Mouse (Mus musculus) WW6 (cell line): ENCODE measurements around the gene Plxdc2.

Experiments used
- DNase-seq: peaks from one replicate; pipeline ENCODE4 v3.0.0-alpha.2; 2013; ENCODE audit warnings: low read depth, low spot score

Gene Plxdc2

DNA sequence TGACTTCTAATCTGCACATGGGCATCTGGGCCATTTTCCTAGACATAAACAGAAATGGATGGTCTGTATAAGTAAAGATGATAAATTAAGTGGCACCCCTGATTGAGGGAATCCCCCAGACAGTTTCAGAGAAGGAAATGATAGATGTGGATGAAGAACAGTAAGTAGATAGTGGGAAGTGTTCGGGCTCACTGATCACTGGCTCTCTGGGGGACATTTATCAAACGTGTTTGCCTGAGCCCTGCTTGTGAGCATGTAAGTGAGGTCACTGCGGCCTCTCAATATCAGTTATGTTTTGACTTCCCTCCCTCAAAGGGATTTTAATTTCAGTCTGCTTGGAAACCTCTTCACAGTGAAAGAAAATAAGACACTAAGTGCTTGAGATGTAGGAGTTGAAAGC is 387.5 kb downstream of the Plxdc2 start:
- DNase-seq: no peak

DNA sequence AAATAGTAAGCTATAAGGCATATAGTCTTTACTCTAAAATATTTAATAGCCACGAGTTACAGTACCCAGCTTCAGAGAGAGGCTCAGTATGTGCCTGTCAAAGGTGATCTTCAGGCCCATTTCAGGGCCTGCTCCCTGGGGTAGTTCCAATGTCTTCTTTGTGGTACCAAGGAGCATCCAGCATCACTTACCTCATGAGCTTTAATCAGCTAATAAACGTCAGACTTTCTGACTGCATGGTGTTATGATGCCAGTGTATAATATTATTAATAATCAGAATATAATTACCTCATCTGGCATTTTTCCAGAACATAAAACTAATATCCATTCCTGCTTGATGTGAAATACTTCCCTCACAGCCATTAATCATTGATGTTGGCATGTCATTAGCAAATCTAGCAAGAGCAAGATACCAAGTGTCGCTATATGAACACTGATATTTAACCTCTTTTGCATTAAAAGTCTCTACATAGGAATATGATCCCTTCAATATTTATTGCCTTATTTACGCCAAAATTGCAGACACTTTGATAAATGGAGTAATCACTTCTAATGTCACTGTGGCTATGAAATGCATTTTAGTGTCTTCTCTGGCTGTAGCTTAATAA is 393.3 kb downstream of the Plxdc2 start:
- DNase-seq: no peak

DNA sequence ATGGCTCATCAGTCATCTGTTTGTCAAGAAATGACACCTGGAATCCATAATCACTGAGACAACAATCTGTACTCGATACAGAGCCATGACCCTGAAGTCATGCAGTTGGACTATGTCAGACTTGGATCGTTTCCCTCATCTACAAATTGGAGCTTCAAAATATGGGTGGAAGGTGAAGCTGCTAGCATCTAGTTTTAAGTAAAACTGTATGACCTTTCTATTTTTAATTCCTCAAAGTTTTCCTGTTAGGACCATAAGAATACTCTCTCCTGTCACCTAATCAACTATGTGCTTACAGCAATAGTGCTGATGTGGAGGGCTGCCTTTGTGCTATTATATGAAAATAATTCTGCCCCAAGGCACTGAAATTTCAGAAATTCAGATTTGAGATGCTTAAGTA is 401.1 kb downstream of the Plxdc2 start:
- DNase-seq: no peak

DNA sequence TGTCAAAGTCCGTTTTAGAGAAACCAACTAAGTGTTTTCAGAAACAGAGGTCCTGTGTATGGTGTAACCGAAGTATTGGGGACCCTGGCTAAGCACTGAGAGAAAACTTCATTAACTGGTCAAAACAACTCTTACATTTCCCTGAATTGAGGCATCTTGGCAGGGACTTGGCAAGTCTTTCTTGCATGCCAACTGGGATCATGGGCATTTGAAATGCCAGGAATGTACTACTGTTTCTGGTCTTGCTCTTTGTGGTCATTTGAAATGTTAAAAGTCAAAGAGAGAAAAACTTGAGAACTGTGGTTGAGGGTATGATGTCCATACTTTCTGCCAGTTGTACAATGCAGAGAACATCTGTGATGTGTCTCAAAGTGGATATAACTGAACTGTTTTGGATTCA is 403.7 kb downstream of the Plxdc2 start:
- DNase-seq: no peak

DNA sequence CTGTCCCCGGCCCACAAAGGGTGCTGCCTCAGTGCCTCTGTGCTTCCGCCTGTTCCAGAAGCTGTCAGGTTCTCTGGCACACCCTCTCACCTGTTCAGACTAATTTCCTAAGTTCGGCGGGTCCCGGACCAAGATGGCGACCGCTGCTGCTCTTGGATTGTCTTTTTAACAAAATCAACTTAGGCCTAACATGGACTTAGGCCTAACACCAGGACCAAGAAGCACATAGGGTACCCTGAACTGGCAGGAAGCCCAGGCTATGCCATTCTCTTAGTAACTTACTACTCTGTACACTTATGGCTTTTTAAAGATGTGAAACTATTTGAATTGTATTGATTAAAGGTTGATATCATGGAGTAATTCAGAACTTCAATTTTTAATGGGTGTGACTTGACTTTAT is 413.0 kb downstream of the Plxdc2 start:
- DNase-seq: peak; percentile 5

DNA sequence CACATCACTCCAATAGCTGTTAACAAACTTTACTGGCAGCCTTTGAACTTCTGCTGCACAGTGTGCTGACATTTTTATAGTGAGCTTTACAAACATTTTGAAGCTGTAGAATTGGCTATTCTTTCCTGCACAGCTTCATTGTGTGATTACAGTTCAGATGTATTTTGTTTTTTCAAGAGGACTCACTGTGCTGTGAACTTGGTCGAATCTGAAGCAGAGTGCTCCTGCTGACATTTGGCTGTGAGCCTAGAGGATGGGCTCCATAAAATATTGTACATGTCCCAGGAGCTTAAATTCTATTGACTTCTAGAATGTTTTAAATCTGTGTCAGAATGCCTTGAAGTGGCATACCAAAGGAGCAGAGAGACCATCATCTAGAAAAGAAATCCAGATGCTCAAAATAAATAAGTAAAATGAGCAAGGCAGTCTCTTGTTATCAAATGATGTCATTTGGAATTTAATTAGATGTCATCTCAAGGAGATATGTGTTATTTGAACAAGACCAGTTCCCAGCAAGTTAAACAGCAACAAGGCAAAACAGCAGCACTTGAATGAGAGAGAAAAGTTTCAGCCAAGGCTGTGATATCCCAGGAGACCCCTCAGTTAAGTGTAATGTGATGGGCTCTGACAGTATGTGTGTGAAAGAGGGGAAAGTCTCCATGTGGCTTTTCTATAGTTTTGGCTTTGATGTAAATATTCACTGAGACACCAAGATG is 417.5 kb downstream of the Plxdc2 start:
- no peak for DNase-seq

DNA sequence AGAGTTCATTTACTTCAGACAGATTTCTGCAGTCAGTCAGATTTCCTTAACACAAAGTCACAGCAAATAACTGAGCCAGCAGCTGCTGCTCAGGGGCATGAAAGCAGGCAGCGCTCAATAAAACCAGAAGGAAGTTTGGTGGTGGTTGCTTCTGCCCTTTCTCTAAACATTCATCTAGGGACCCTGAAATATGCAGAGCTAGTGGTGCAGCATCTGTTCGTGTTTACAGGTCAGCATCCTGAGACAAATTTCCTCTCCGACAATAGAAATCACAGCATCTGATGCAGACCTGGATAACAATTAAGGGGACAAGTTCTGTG is 418.0 kb downstream of the Plxdc2 start:
- no peak for DNase-seq

DNA sequence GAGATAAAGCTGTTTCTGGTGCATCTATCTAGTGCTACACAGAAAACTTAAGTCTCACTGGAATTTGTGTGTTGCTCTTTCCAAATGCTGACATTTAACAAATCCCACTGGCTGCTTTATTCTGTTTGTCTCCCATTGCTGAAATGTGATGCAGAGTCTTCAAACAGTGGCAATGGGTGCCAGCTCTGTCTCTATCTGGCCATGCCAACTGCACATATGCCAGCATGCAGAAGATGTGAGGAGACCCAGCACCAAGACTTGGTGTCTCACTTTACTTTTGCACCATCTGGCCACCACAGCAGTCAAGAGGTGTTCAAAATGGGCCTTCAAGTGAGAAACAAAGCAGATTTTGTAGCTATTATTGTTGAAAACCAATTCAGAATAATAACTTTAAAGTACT is 439.2 kb downstream of the Plxdc2 start:
- no peak for DNase-seq
